Mouse (Mus musculus) intestine, embryonic 16.5 days (tissue): ENCODE data around the gene Actrt3. TPM values are rescaled to one million over a fixed set of nuclear protein-coding genes. Genes with fewer than 3 reads are reported as not detected.

ENCODE experiments used
- ATAC-seq: fragments of 200-750 bp; cut with Nextera tagmentation; 2 replicates; pipeline ENCODE4 v1.8.0; 2017; ENCODE audit warnings: moderate TSS enrichment, moderate library complexity
- H3K27ac ChIP-seq: fragments of 300-500 bp; sonication (generic); 2 replicates; pipeline ENCODE4 v1.5.1; 2014; ENCODE audit warnings: mild to moderate bottlenecking, low read length
- H3K27me3 ChIP-seq: fragments of 300-500 bp; sonication (generic); replicated peaks from 2 replicates; pipeline ENCODE4 v1.6.1; 2014; ENCODE audit warnings: low read length, control low read depth, mixed read lengths; ENCODE audit not compliant: control insufficient read depth, insufficient read depth
- H3K36me3 ChIP-seq: fragments of 300-500 bp; sonication (generic); 2 replicates; pipeline ENCODE4 v1.6.1; 2014; ENCODE audit warnings: low read length, control low read depth; ENCODE audit not compliant: control insufficient read depth, insufficient read depth
- H3K4me1 ChIP-seq: fragments of 300-500 bp; sonication (generic); 2 replicates; pipeline ENCODE4 v1.6.1; 2014; ENCODE audit warnings: low read length, control low read depth, mixed read lengths; ENCODE audit not compliant: control insufficient read depth, insufficient read depth
- H3K4me2 ChIP-seq: fragments of 300-500 bp; sonication (generic); 2 replicates; pipeline ENCODE4 v1.6.1; 2014; ENCODE audit warnings: low read depth, low read length, control low read depth
- H3K4me3 ChIP-seq: fragments of 300-500 bp; sonication (generic); 2 replicates; pipeline ENCODE4 v1.5.1; 2014; ENCODE audit warnings: mild to moderate bottlenecking, low read length
- H3K9ac ChIP-seq: fragments of 300-500 bp; sonication (generic); 2 replicates; pipeline ENCODE4 v1.6.1; 2014; ENCODE audit warnings: low read depth, low read length
- H3K9me3 ChIP-seq: fragments of 300-500 bp; sonication (generic); 2 replicates; pipeline ENCODE4 v1.6.1; 2016; ENCODE audit warnings: low read length, control low read depth; ENCODE audit not compliant: control insufficient read depth
- WGBS: fragments of 180-500 bp; shearing (Covaris S2); extraction: QIAGEN DNeasy Blood & Tissue Kit; methylation state at CpG from one replicate; pipeline ENCODE4 v1.1.7; 2014; 5-methylcytosine and 5-hydroxymethylcytosine counted together
- polyA plus RNA-seq: library from polyadenylated mRNA; unstranded; fragments of >200 nt; fragmentation: Nextera tagmentation; extraction: Ambion mirVana; gene quantifications from 2 replicates; pipeline ENCODE4 v1.2.1, GENCODE M21; 2015

The Actrt3 gene
- polyA plus RNA-seq, 1 experiment from 2014 or later: 0.12 TPM

GRCm38 (mm10) chr3:30547908-30548307 is 51.8 kb downstream of the Actrt3 start, which contains the start of gene Mecom:
Gene Mecom (minus strand): TSS chr3:30548008.
- no peak within 1 kb of the TSS for H3K27ac ChIP-seq
- no peak for ATAC-seq
- H3K4me3 ChIP-seq: no peak within 1 kb of the TSS
- no peaks in the 10 kb centered on the region; the same call in 1 of the 2 replicates for H3K4me1 ChIP-seq
- 89% methylated on average over 3 of the region's 3 CpGs for WGBS
- H3K9me3 ChIP-seq: no peaks in the 10 kb centered on the region
- H3K9ac ChIP-seq: no peak within 1 kb of the TSS
- H3K36me3 ChIP-seq: no peaks in the 10 kb centered on the region
- H3K27me3 ChIP-seq: no peaks in the 10 kb centered on the region
- H3K4me2 ChIP-seq: no peak within 1 kb of the TSS

Other genes with a start within 250 kb of the Actrt3 start
- gene Mecom, start 51.9 kb downstream of the Actrt3 start, polyA plus RNA-seq: 10.2 and 11.5 TPM in 2 replicates
- 20.6 and 21.7 TPM in 2 replicates for gene Mynn, start 2.1 kb upstream of the Actrt3 start, polyA plus RNA-seq
- gene Lrriq4, start 44.6 kb upstream of the Actrt3 start, polyA plus RNA-seq: not detected in 2 replicates
- gene Lrrc34, start 47.9 kb upstream of the Actrt3 start, polyA plus RNA-seq: 0.23 and 0.38 TPM in 2 replicates
- 2.4 and 2.8 TPM in 2 replicates for gene Lrrc31, start 99.9 kb upstream of the Actrt3 start, polyA plus RNA-seq
- gene Samd7, start 146.4 kb upstream of the Actrt3 start, polyA plus RNA-seq: not detected in 2 replicates
- 56.4 and 60.1 TPM in 2 replicates for gene Sec62, start 192.9 kb upstream of the Actrt3 start, polyA plus RNA-seq